ENCODE assay signal across 16 mouse cellular contexts in the genomic region with DNA sequence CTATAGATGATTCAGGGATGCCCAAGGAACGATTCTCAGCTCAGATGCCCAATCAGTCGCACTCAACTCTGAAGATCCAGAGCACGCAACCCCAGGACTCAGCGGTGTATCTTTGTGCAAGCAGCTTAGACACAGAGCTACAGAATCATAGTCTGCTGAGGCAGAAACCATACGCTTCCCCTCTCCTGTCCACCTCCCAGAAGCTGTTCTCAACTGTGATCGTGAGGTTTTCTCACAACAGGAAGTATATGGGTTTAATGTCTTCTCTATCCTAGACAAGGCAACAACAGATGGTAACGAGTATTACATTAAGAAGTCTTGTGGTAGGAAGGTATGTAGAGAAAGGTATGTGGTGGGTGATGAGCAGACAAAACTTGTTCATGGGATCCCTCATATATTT.
"Had no signal": no experiment of that assay in that cellular context is flagged by ENCODE, and none has a peak within 500 bp of the region (broad histone marks: within the 10 kb centered on the region; RNA-seq: fewer than 3 reads in every experiment).

No protein-coding gene starts in this region.

- H3K9me3 ChIP-seq: limb, embryonic 10.5 days; liver, embryonic 15.5 days; midbrain, embryonic 10.5 days; neural tube, embryonic 12.5 days had no signal

- H3K4me2 ChIP-seq: liver, embryonic 11.5 days; liver, embryonic 15.5 days; lung, embryonic 14.5 days; neural tube, embryonic 12.5 days had no signal

- H3K27me3 ChIP-seq: liver, embryonic 15.5 days; neural tube, embryonic 12.5 days had no signal

- H3K4me1 ChIP-seq: limb, embryonic 10.5 days; liver, embryonic 15.5 days; midbrain, embryonic 10.5 days; neural tube, embryonic 12.5 days had no signal

- H3K27ac ChIP-seq: left cerebral cortex, adult 2 months; limb, embryonic 10.5 days; liver, embryonic 15.5 days; macrophage; midbrain, embryonic 10.5 days; neural tube, embryonic 12.5 days had no signal

- H3K4me3 ChIP-seq: left cerebral cortex, adult 2 months; limb, embryonic 10.5 days; liver, embryonic 15.5 days; midbrain, embryonic 10.5 days; myocyte; neural tube, embryonic 12.5 days had no signal

- H3K9ac ChIP-seq: liver, embryonic 15.5 days; lung, embryonic 14.5 days; neural tube, embryonic 12.5 days had no signal

- H3K36me3 ChIP-seq: limb, embryonic 10.5 days; liver, embryonic 15.5 days; midbrain, embryonic 10.5 days; neural tube, embryonic 12.5 days had no signal

- DNase-seq: kidney, adult 8-10 months; kidney, postnatal 25 days; lung, embryonic 14.5 days; lung, postnatal 10 days; midbrain, embryonic 14.5 days; retina, postnatal 1 day; right cerebral cortex, postnatal 4 days; spleen, adult 18-20 months had no signal
